Mouse (Mus musculus): ENCODE results near the gene Anks3. TPM values are rescaled to one million over a fixed set of nuclear protein-coding genes. Genes with fewer than 3 reads are reported as not detected.

Anks3 gene
- polyA plus RNA-seq (2014; fragmentation: Illumina TruSeq; extraction: RNeasy Lipid Tissue Mini Kit (QIAGEN cat#74804); ENCODE audit: low replicate concordance) = 2.9 TPM

DNA sequence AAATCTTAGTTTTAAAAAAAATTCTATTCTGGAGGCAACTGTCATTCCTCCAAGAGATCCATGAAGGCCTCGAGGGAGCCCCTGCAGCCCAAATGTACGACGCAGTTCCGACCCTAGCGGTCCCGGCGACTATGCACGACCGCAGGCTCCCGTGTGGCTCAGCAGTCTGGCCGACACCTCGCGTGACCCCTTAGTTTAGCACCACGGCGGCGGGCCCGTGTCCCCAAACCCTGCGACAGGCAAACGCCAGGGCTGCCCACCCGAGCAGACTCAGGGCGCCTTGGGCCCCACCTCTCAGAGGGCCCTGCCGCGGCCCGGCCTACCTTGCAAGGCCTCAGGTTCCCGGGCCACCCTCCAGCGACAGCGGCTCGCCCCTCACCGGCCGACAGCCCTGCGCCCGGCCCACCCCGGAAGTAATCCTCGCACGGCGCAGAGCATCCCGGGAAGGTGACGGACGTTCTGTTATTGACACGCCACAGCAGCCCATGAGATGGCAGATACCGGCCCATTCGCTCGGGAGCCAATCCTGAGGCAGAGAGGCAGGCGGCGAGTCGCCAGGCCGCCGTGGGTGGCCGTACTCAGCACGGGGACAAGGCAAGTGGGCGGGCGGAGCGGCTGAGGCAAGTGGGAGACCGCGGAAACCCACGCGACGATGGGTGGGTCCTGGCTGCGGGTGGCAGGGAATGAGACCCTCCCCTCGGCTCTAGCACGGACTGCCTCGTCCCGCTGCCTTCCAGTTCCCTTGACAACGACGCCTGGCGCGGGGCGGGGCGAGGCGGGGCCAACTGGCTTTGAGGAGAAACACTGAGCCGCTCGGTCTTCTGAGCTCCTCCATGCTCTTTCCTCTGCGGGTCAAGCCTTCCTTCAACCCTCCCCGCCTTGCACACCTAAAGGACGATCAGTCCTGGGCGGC lies at the start of gene Anks3:
Gene Anks3, minus strand, starts transcription at position 409 of the 913 bp plus-strand sequence.

DNA sequence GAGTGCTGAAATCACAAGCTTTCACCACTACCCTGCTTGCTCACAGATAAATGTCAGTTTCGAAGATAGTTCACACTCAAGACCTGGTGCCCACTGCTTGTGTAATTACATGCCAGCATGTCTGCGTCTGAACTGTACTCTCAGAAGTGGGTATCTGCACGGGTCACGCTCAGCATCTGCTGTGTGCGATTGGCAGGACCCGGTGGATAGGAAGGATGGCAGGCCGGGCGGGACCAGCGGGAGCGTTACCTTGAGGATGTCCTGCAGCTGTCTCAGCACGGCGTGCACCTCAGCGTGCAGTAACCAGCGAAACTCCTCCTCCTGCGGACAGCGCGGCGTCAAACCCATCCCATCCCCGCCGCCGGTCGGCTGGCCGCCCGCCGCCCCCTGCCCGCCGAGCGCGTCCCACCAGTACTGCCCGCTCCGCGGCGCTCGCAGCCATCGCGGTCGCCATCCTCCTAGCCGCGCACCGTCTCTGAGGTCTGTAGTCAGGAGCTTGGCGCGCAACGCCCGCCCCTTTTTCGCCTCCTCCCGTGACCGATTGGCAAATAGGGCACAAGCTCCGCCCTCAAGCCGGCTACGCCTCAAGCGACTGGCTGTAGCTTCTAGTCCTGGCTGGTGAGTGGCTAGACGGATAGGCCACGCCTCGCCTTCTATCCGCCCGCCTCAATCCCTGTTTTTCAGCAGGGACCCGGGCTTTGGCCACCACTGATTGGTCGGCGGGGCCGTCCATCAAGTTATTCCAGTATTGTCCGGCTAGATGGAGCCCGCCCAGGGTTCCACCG lies 49.2 kb upstream of the Anks3 start, which contains the start of gene Rogdi:
Gene Rogdi, minus strand, starts transcription at position 500 of the 785 bp plus-strand sequence.

DNA sequence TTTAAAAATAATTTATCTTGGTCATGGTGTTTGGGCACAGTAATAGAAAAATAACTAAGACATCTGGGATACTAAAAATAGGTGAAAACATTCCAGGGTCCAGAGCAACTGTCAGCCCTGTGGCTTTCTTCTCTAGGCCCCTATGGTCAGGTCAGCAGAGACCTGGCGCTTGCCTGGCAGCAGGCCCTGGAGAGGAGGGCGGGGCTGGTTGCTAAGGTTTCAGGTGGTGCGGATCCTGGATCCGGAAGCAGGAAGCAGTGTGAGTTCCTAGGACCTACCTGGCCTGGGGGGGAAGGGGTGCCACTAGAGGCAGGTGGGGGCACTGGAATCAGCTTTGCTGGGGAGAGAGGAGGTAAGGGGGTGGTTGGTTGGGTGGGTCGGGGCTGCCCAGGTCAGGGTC lies 43.1 kb upstream of the Anks3 start, which contains the start of gene Smim22:
Gene Smim22, plus strand, starts transcription at position 222 of the 400 bp plus-strand sequence.

DNA sequence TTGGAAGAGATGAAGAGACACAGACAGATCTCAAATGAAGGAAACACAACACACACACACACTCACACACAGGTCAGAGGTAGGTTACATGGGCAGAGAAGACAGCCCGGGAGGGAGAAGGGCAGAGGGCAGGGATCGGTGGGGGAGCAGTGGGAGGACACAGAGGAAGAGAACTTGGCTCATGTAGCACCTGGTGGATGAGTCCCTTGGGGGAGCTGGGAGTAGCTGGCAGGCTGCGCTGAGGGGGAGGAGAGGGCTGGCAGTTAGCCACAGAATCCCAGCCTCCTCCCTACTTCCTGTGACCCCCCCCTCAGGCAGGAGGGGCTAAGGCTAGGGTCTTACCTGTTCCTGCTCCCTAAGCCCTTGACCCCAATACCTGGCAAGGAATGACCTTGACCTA lies 33.5 kb upstream of the Anks3 start, which contains the start of gene Sept12:
Gene Sept12, minus strand, starts transcription at position 300 of the 400 bp plus-strand sequence.

DNA sequence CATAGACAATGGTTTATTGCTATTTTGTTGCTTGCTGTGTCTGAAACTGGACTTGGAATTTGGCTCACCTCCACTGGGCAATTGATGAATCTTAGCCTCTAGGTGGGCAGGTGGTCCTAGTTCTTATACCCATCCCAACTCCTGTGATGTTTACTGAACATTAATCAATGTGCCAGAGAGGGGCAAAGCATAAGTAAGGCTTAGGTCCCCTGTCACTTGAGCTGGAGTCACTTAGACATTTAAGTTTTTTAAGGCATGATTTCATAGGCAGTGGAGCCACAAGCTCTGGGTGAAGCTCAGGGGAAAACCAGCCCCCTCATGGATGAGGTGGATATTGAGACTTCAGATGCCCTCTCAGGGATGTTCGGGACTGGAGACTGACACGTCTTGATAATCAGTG lies 25.5 kb downstream of the Anks3 start, which contains the start of gene Nudt16l1:
Gene Nudt16l1, plus strand, starts transcription at position 301 of the 400 bp plus-strand sequence.

Other genes with a start within 250 kb of the Anks3 start
- 0.71 TPM for gene Nmral1, start 244.8 kb downstream of the Anks3 start, polyA plus RNA-seq (2014; fragmentation: Illumina TruSeq; extraction: RNeasy Lipid Tissue Mini Kit (QIAGEN cat#74804); ENCODE audit: low replicate concordance)
- gene Hmox2, start 237.8 kb downstream of the Anks3 start, polyA plus RNA-seq (2014; fragmentation: Illumina TruSeq; extraction: RNeasy Lipid Tissue Mini Kit (QIAGEN cat#74804); ENCODE audit: low replicate concordance) = 47.3 TPM
- gene Cdip1, start 173.9 kb downstream of the Anks3 start, polyA plus RNA-seq (2014; fragmentation: Illumina TruSeq; extraction: RNeasy Lipid Tissue Mini Kit (QIAGEN cat#74804); ENCODE audit: low replicate concordance) = 40.1 TPM
- not detected for gene 4930562C15Rik, start 128.8 kb downstream of the Anks3 start, polyA plus RNA-seq (2014; fragmentation: Illumina TruSeq; extraction: RNeasy Lipid Tissue Mini Kit (QIAGEN cat#74804); ENCODE audit: low replicate concordance)
- gene Ubald1, start 83.9 kb downstream of the Anks3 start, polyA plus RNA-seq (2014; fragmentation: Illumina TruSeq; extraction: RNeasy Lipid Tissue Mini Kit (QIAGEN cat#74804); ENCODE audit: low replicate concordance) = 0.22 TPM
- gene Mgrn1, start 78.0 kb downstream of the Anks3 start, polyA plus RNA-seq (2014; fragmentation: Illumina TruSeq; extraction: RNeasy Lipid Tissue Mini Kit (QIAGEN cat#74804); ENCODE audit: low replicate concordance) = 4.9 TPM
- 2.7 TPM for gene Nudt16l1, start 25.4 kb downstream of the Anks3 start, polyA plus RNA-seq (2014; fragmentation: Illumina TruSeq; extraction: RNeasy Lipid Tissue Mini Kit (QIAGEN cat#74804); ENCODE audit: low replicate concordance)
- not detected for gene Sept12, start 33.6 kb upstream of the Anks3 start, polyA plus RNA-seq (2014; fragmentation: Illumina TruSeq; extraction: RNeasy Lipid Tissue Mini Kit (QIAGEN cat#74804); ENCODE audit: low replicate concordance)
- not detected for gene Smim22, start 43.1 kb upstream of the Anks3 start, polyA plus RNA-seq (2014; fragmentation: Illumina TruSeq; extraction: RNeasy Lipid Tissue Mini Kit (QIAGEN cat#74804); ENCODE audit: low replicate concordance)
- 0.85 TPM for gene Rogdi, start 49.3 kb upstream of the Anks3 start, polyA plus RNA-seq (2014; fragmentation: Illumina TruSeq; extraction: RNeasy Lipid Tissue Mini Kit (QIAGEN cat#74804); ENCODE audit: low replicate concordance)
- 58.3 TPM for gene Glyr1, start 85.7 kb upstream of the Anks3 start, polyA plus RNA-seq (2014; fragmentation: Illumina TruSeq; extraction: RNeasy Lipid Tissue Mini Kit (QIAGEN cat#74804); ENCODE audit: low replicate concordance)
- 19.9 TPM for gene Ubn1, start 85.9 kb upstream of the Anks3 start, polyA plus RNA-seq (2014; fragmentation: Illumina TruSeq; extraction: RNeasy Lipid Tissue Mini Kit (QIAGEN cat#74804); ENCODE audit: low replicate concordance)
- gene Ppl, start 168.2 kb upstream of the Anks3 start, polyA plus RNA-seq (2014; fragmentation: Illumina TruSeq; extraction: RNeasy Lipid Tissue Mini Kit (QIAGEN cat#74804); ENCODE audit: low replicate concordance) = 0.82 TPM
- gene Sec14l5, start 182.9 kb upstream of the Anks3 start, polyA plus RNA-seq (2014; fragmentation: Illumina TruSeq; extraction: RNeasy Lipid Tissue Mini Kit (QIAGEN cat#74804); ENCODE audit: low replicate concordance) = not detected
- 0.45 TPM for gene Nagpa, start 239.8 kb upstream of the Anks3 start, polyA plus RNA-seq (2014; fragmentation: Illumina TruSeq; extraction: RNeasy Lipid Tissue Mini Kit (QIAGEN cat#74804); ENCODE audit: low replicate concordance)

Data from small intestine, adult 10 weeks (tissue).